Mouse (Mus musculus) stomach, postnatal 0 days (tissue): Measurements from ENCODE around the gene Olfr520. TPM values are rescaled to one million over a fixed set of nuclear protein-coding genes. Genes with fewer than 3 reads are reported as not detected.

ENCODE experiments used
- ATAC-seq: fragments of 200-750 bp; cut with Nextera tagmentation; 2 replicates; pipeline ENCODE4 v1.8.0; 2017; ENCODE audit not compliant: low FRiP score, low TSS enrichment
- DNase-seq: peaks from one replicate; pipeline ENCODE4 v3.0.0-alpha.2; 2016; ENCODE audit warnings: low spot score
- H3K27ac ChIP-seq: fragments of 300-500 bp; sonication (generic); replicated peaks from 2 replicates; pipeline ENCODE4 v1.5.1; 2014; ENCODE audit warnings: mild to moderate bottlenecking, control low read depth
- H3K27me3 ChIP-seq: fragments of 300-500 bp; sonication (generic); 2 replicates; pipeline ENCODE4 v1.6.1; 2014; ENCODE audit warnings: low read length; ENCODE audit not compliant: control insufficient read depth, insufficient read depth
- H3K36me3 ChIP-seq: fragments of 300-500 bp; sonication (generic); 2 replicates; pipeline ENCODE4 v1.6.1; 2014; ENCODE audit warnings: low read length, mixed read lengths; ENCODE audit not compliant: control insufficient read depth, insufficient read depth
- H3K4me1 ChIP-seq: fragments of 300-500 bp; sonication (generic); replicated peaks from 2 replicates; pipeline ENCODE4 v1.6.1; 2014; ENCODE audit warnings: antibody characterized with exemption; ENCODE audit not compliant: control insufficient read depth, insufficient read depth
- H3K4me2 ChIP-seq: fragments of 300-500 bp; sonication (generic); replicated peaks from 2 replicates; pipeline ENCODE4 v1.6.1; 2014; ENCODE audit warnings: low read depth, mild to moderate bottlenecking, control low read depth, moderate library complexity
- H3K4me3 ChIP-seq: fragments of 300-500 bp; sonication (generic); 2 replicates; pipeline ENCODE4 v1.5.1; 2014; ENCODE audit warnings: low read depth, low read length, control low read depth
- H3K9ac ChIP-seq: fragments of 300-500 bp; sonication (generic); 2 replicates; pipeline ENCODE4 v1.6.1; 2014; ENCODE audit warnings: mild to moderate bottlenecking, low read length, control low read depth, mixed read lengths
- H3K9me3 ChIP-seq: fragments of 300-500 bp; sonication (generic); 2 replicates; pipeline ENCODE4 v1.6.1; 2016; ENCODE audit warnings: low read length; ENCODE audit not compliant: control insufficient read depth
- CTCF ChIP-seq: IDR thresholded peaks from 2 replicates; pipeline ENCODE4 v1.5.1; 2016; ENCODE audit warnings: antibody characterized with exemption, low read depth, mild to moderate bottlenecking, moderate library complexity
- EP300 ChIP-seq: optimal IDR thresholded peaks from 2 replicates; pipeline ENCODE3; 2016; ENCODE audit warnings: antibody characterized with exemption
- WGBS: fragments of 180-500 bp; shearing (Covaris S2); extraction: QIAGEN DNeasy Blood & Tissue Kit; methylation state at CpG from one replicate; pipeline ENCODE4 v1.1.7; 2014; 5-methylcytosine and 5-hydroxymethylcytosine counted together
- polyA plus RNA-seq: library from polyadenylated mRNA; unstranded; fragments of >200 nt; fragmentation: Nextera tagmentation; extraction: Ambion mirVana; gene quantifications from 2 replicates; pipeline ENCODE4 v1.2.1, GENCODE M21; 2015

Gene Olfr520
- polyA plus RNA-seq, 1 experiment from 2014 or later, result not detected

- no peaks in the 10 kb centered on the region for H3K9me3 ChIP-seq
- WGBS, result 81% methylated on average over 6 of the region's 6 CpGs
- no peak overlapping the region for H3K27ac ChIP-seq
- no peak overlapping the region for H3K4me3 ChIP-seq
- H3K27me3 ChIP-seq, result no peaks in the 10 kb centered on the region
- H3K36me3 ChIP-seq, result no peaks in the 10 kb centered on the region
- DNase-seq, result no peak
- no peak overlapping the region for H3K9ac ChIP-seq
- H3K4me2 ChIP-seq, result no peak overlapping the region
- no peak for ATAC-seq
- TF ChIP-seq EP300 (no peak), CTCF (no peak)
- H3K4me1 ChIP-seq, result no peaks in the 10 kb centered on the region
These were observed 22.4 kb upstream of the Olfr520 start for GRCm38 (mm10) chr7:99707671-99708070.

GRCm38 (mm10) chr7:99708301-99708721, 21.8 kb upstream of the Olfr520 start:
- Histone ChIP-seq H3K4me3 (no peak overlapping the region), H3K27me3 (no peaks in the 10 kb centered on the region), H3K9ac (no peak overlapping the region), H3K4me1 (no peaks in the 10 kb centered on the region), H3K36me3 (no peaks in the 10 kb centered on the region), H3K4me2 (no peak overlapping the region), H3K9me3 (no peaks in the 10 kb centered on the region), H3K27ac (no peak overlapping the region)
- TF ChIP-seq EP300 (no peak), CTCF (no peak)
- 61% methylated on average over 8 of the region's 8 CpGs for WGBS
- ATAC-seq, result no peak
- no peak for DNase-seq

GRCm38 (mm10) chr7:99708750-99709149, 21.3 kb upstream of the Olfr520 start:
- Histone ChIP-seq H3K36me3 (no peaks in the 10 kb centered on the region), H3K4me3 (no peak overlapping the region), H3K9me3 (no peaks in the 10 kb centered on the region), H3K9ac (no peak overlapping the region), H3K27ac (no peak overlapping the region), H3K4me2 (no peak overlapping the region), H3K4me1 (no peaks in the 10 kb centered on the region), H3K27me3 (no peaks in the 10 kb centered on the region)
- ATAC-seq (no peak), DNase-seq (no peak)
- WGBS, result 74% methylated on average over 5 of the region's 5 CpGs
- no peak for TF ChIP-seq EP300

- ATAC-seq (no peak), DNase-seq (no peak)
- Histone ChIP-seq H3K27me3 (no peaks in the 10 kb centered on the region), H3K27ac (no peak overlapping the region), H3K4me2 (no peak overlapping the region), H3K36me3 (no peaks in the 10 kb centered on the region), H3K4me3 (no peak overlapping the region), H3K4me1 (no peaks in the 10 kb centered on the region), H3K9ac (no peak overlapping the region), H3K9me3 (no peaks in the 10 kb centered on the region)
- 68% methylated on average over 7 of the region's 7 CpGs for WGBS
- TF ChIP-seq CTCF (no peak), EP300 (no peak)
These were observed 20.1 kb upstream of the Olfr520 start for GRCm38 (mm10) chr7:99709992-99710391.

- WGBS, result 30% methylated on average over 1 of the region's 1 CpGs
- DNase-seq (peak; percentile 61), ATAC-seq (no peak)
- no peaks in the 10 kb centered on the region for H3K4me1 ChIP-seq
- no peak overlapping the region for H3K4me2 ChIP-seq
- no peak overlapping the region for H3K9ac ChIP-seq
- no peak overlapping the region for H3K4me3 ChIP-seq
- H3K27ac ChIP-seq, result no peak overlapping the region
- TF ChIP-seq EP300 (no peak), CTCF (peak; percentile 89)
- H3K9me3 ChIP-seq, result no peaks in the 10 kb centered on the region
- no peaks in the 10 kb centered on the region for H3K36me3 ChIP-seq
- H3K27me3 ChIP-seq, result no peaks in the 10 kb centered on the region
These were observed 19.6 kb upstream of the Olfr520 start for GRCm38 (mm10) chr7:99710476-99710875.

DNA sequence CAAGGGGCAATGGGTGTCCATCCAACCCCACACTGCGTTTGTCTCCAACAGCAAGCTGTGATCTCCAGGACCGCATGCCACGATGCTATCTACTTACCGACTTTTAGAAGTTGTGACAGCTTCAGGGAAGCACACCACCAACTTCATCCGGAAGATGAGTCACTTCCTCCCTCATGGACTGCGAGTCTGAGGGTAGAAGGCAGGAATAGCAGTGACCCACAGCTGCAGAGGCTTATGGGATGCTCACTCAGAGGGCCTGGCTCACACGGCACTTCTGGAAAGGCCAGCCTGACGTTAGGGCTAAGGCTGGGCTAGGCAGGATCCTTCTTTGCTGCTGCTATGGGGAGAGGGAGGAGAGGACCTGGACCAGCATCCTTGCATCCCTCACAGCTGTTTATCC, 18.9 kb upstream of the Olfr520 start, which contains the start of gene Slco2b1:
TSS of gene Slco2b1 (minus strand) at position 175 of the 400 bp plus-strand sequence.
- Histone ChIP-seq H3K9me3 (no peaks in the 10 kb centered on the region), H3K27me3 (no peaks in the 10 kb centered on the region), H3K4me3 (no peak within 1 kb of the TSS), H3K4me1 (no peaks in the 10 kb centered on the region), H3K4me2 (no peak within 1 kb of the TSS), H3K36me3 (no peaks in the 10 kb centered on the region), H3K9ac (no peak within 1 kb of the TSS), H3K27ac (no peak within 1 kb of the TSS)
- TF ChIP-seq EP300 (no peak), CTCF (no peak)
- ATAC-seq, result no peak
- no peak for DNase-seq
- WGBS, result 63% methylated on average over 8 of the region's 8 CpGs

- no peak for TF ChIP-seq CTCF
- no peak for TF ChIP-seq EP300
- H3K4me3 ChIP-seq, result no peak overlapping the region
- 79% methylated on average over 4 of the region's 4 CpGs for WGBS
- H3K9ac ChIP-seq, result no peak overlapping the region
- H3K9me3 ChIP-seq, result no peaks in the 10 kb centered on the region
- no peak overlapping the region for H3K27ac ChIP-seq
- H3K4me1 ChIP-seq, result no peaks in the 10 kb centered on the region
- no peak overlapping the region for H3K4me2 ChIP-seq
- DNase-seq, result no peak
- no peaks in the 10 kb centered on the region for H3K36me3 ChIP-seq
- H3K27me3 ChIP-seq, result no peaks in the 10 kb centered on the region
- no peak for ATAC-seq
These were observed 17.6 kb upstream of the Olfr520 start for GRCm38 (mm10) chr7:99712431-99712830.
